Mouse (Mus musculus): ENCODE measurements at regions not wholly inside any gene's neighbourhood (a gene's known extent, or its start where the extent isn't known, plus 50 kb on each side); places are given as distances from the start of the nearest gene placed in this dataset.

DNA sequence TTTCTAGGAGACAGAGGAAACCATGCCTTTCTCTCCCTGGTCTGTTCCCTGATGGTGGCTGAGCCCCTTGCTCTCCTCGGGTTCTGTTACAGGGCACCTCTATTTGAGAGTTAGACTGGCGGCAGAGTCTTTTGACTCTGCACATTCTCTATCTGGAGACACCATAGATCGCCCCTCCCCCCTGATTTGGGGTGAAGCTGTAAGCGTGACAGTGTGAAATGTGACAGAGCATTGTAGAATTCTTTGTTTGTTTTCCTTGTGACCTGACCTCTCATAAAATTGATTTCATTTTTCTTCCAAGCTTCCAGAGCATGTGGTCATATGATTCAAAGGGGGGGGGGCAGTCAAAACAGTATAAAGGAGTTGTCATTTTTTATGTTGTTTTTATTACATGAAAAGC is 96.2 kb upstream of the Sox4 start:
- no peak for TF ChIP-seq POLR2A (IDR thresholded peaks at IDR 0.05; ENCODE audit: borderline replicate concordance, extremely low read depth, insufficient read depth, insufficient read length, poor library complexity, severe bottlenecking)
- no peak for TF ChIP-seq CTCF (IDR thresholded peaks at IDR 0.05; ENCODE audit: borderline replicate concordance, extremely low read depth, insufficient read depth, insufficient read length)

All from brain, embryonic 14.5 days (tissue).